Mouse (Mus musculus) cerebellum, adult 2 months (tissue): ENCODE data around the gene Slc6a5.

ENCODE experiments used
- CTCF ChIP-seq: fragments of 200-500 bp; IDR thresholded peaks from 2 replicates; pipeline ENCODE4 v1.5.1; 2011; ENCODE audit warnings: low read depth, mild to moderate bottlenecking, control low read depth, low read length, moderate library complexity, borderline replicate concordance; ENCODE audit not compliant: insufficient read depth
- POLR2A ChIP-seq: fragments of 200-500 bp; IDR thresholded peaks from 2 replicates; pipeline ENCODE4 v1.6.1; 2011; ENCODE audit warnings: low read length, control low read depth, borderline replicate concordance; ENCODE audit not compliant: insufficient read depth

DNA sequence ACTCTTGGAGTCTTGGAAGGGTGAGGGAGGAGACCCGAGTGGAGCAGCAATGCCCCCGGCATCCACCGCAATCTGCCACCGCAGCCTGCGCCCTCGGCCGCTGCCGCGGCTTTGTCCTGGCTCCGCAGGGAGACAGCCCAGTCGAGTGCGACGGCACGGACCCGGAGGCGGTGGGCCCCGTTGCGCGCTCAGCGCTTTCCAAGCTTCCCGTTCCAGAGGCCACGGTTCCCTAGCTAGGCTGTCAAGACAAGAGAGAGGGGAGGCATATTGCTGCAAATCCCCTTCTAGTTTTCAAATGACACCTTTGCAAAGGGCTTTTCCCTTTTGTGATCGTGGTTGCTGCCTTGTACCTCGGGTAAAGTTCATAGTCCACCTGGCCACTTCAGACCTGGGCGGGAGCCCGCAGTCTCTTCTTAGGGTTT is 945 bp upstream of the Slc6a5 start:
- no peak for TF ChIP-seq POLR2A
- TF ChIP-seq CTCF, result no peak
